Mouse (Mus musculus): ENCODE data around the gene Mcat. TPM values are rescaled to one million over a fixed set of nuclear protein-coding genes. Genes with fewer than 3 reads are reported as not detected.
A peak's percentile ranks its signal among the peaks of the same experiment; 100 is the strongest.

Gene Mcat
- polyA plus RNA-seq, 1 experiment from 2014 or later, result 52.7 TPM

DNA sequence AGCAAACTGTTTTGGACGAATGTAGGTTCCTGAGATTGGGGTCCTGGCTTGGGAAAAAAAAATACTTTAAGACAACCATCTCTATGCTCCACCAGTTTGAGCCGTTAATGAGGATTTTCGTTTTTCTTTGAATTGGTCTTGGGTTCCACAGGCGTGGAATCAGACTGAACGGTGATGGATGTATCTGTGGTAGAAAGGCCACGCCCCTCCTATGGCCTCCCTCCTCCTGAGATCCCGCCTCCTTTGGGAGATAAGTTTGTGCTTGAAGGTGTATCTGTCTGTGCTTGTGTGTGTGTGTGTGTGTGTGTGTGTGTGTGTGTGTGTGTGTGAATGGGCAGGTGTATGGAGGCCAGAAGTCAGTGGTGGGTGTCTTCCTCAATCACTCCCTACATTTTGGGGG is 31.0 kb downstream of the Mcat start:
- ATAC-seq (ENCODE audit: insufficient number of reproducible peaks, insufficient read depth, low FRiP score, low TSS enrichment), result no peak
- H3K4me3 ChIP-seq, result no peak overlapping the region
- no peak overlapping the region for H3K9ac ChIP-seq
- no peaks in the 10 kb centered on the region for H3K4me1 ChIP-seq
- no peaks in the 10 kb centered on the region for H3K36me3 ChIP-seq
- no peak overlapping the region for H3K4me2 ChIP-seq (replicated peaks)
- 80% methylated on average over 7 of the region's 7 CpGs for WGBS
- no peak overlapping the region for H3K27ac ChIP-seq
- H3K9me3 ChIP-seq, result no peaks in the 10 kb centered on the region
- peaks cover 16% of the 10 kb centered on the region for H3K27me3 ChIP-seq

DNA sequence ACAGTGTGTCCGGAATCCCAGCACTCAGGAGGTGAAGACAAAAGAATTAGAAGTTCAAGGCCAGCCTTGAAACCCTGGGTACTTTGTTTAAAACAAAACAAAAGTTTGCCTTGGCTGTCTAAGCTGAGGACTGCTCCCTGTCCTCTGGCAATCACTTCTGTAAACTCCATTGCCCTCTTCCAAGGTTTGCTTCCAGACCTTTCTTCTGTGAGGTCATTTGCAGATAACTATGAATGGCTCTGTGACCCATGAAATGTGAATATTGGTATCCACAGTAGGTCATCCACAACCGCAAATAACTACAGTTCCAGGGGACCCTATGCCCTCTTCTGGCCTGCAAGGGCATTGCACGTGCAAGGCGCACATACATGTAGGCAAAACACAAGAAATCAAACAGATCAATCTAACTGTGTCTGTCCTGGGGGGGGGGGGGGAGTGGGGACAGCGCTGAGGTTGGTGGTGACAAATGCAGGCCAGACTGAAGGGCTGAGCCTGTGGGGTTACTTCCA is 31.6 kb downstream of the Mcat start:
- no peak overlapping the region for H3K27ac ChIP-seq
- H3K4me2 ChIP-seq (replicated peaks), result no peak overlapping the region
- 0 out of 2 replicates have a peak, but pooled peaks cover 1% of the 10 kb centered on the region for H3K4me1 ChIP-seq
- 83% methylated on average over 5 of the region's 5 CpGs for WGBS
- peaks cover 22% of the 10 kb centered on the region for H3K27me3 ChIP-seq
- H3K36me3 ChIP-seq, result no peaks in the 10 kb centered on the region
- H3K9ac ChIP-seq, result no peak overlapping the region
- ATAC-seq (ENCODE audit: insufficient number of reproducible peaks, insufficient read depth, low FRiP score, low TSS enrichment), result no peak
- H3K4me3 ChIP-seq, result no peak overlapping the region
- H3K9me3 ChIP-seq, result no peaks in the 10 kb centered on the region

DNA sequence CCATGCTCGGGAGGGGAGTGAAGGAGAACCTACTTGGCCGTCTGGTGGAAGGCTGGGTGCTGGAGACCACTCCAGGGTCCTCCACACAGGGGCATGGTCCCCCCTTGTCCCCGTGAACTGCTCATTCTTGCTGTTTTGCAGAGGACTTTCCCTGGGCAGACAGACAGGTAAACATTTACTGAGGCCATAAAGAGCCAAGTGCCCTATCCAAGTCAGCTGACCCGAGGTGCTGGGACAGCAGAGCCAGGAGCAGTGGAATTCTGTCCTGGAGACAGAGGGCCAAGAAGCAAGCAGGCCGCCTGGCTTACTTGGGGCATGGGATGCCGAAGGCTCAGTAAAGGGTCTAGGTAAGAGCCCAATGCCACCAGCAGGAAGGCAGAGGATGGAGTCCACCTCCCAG is 32.9 kb downstream of the Mcat start:
- Histone ChIP-seq H3K4me1 (peaks cover 12% of the 10 kb centered on the region), H3K4me2 (replicated peaks) (no peak overlapping the region), H3K27me3 (peaks cover 35% of the 10 kb centered on the region), H3K36me3 (no peaks in the 10 kb centered on the region), H3K4me3 (no peak overlapping the region), H3K9ac (no peak overlapping the region), H3K27ac (no peak overlapping the region), H3K9me3 (no peaks in the 10 kb centered on the region)
- no peak for ATAC-seq (ENCODE audit: insufficient number of reproducible peaks, insufficient read depth, low FRiP score, low TSS enrichment)
- WGBS, result 77% methylated on average over 6 of the region's 6 CpGs

DNA sequence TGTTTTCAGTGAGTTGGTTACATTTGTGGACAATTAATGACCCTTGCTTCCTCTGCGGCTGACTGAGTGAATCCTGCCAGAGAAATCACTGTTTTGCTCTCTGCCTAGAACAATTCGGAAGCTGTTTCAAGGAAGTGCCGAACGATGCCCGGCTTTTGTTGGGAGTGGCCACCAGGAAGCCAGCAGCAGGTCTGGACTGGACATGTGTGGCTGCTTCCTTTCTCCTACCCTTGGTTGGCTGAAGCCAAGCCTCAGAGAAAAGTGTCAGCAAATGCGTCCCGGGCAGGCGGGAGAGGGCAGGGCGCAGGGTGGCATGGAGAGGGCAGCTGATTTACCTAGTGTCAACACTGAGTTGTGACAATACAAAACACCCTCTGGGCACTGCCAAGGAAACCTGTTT is 33.4 kb downstream of the Mcat start:
- ATAC-seq (ENCODE audit: insufficient number of reproducible peaks, insufficient read depth, low FRiP score, low TSS enrichment), result no peak
- 69% methylated on average over 9 of the region's 9 CpGs for WGBS
- Histone ChIP-seq H3K27ac (no peak overlapping the region), H3K4me3 (no peak overlapping the region), H3K4me1 (peaks cover 15% of the 10 kb centered on the region), H3K9me3 (no peaks in the 10 kb centered on the region), H3K27me3 (peaks cover 40% of the 10 kb centered on the region), H3K4me2 (replicated peaks) (no peak overlapping the region), H3K36me3 (no peaks in the 10 kb centered on the region), H3K9ac (no peak overlapping the region)

DNA sequence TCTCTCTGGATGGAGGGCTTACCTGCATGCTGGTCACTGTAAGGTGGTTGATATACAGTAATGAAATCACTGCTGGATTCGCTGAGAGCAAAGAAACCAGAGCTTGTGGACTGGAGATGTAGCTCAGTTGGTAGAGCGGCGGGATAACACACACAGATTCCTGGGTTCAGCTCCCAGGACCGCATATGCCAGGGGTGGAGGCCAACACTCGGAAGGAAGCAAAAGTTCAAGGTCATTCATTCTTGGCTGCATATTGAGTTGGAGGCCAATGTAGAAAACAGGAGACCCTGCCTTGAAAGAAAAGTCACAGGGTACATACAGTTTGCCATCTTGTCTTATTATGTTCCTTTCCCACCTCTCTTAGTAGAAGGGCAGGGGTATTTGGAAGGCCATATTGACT is 33.8 kb downstream of the Mcat start:
- Histone ChIP-seq H3K9me3 (no peaks in the 10 kb centered on the region), H3K4me2 (replicated peaks) (no peak overlapping the region), H3K4me1 (peaks cover 15% of the 10 kb centered on the region), H3K27ac (no peak overlapping the region), H3K9ac (no peak overlapping the region), H3K36me3 (no peaks in the 10 kb centered on the region), H3K27me3 (peaks cover 44% of the 10 kb centered on the region), H3K4me3 (no peak overlapping the region)
- 77% methylated on average over 5 of the region's 5 CpGs for WGBS
- no peak for ATAC-seq (ENCODE audit: insufficient number of reproducible peaks, insufficient read depth, low FRiP score, low TSS enrichment)

DNA sequence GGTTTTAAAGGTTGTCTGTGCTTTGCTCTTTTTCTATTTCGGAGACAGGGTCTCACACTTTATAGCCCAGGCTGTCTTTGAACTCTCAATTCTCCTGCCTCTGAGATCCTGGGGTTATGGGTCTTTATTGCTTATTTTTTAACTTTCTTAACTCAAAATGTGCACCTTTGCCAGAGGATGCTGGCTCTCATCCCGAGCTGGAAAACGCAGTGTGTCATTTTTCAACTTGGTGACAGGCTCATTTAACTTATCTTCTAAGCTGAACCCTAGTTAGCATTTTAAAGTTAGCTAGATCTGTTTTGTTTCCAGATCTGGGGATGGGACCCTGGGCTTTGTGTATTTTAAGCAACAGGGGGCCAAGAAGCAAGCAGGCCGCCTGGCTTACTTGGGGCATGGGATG is 34.7 kb downstream of the Mcat start:
- H3K27ac ChIP-seq, result no peak overlapping the region
- no peaks in the 10 kb centered on the region for H3K36me3 ChIP-seq
- H3K27me3 ChIP-seq, result peaks cover 51% of the 10 kb centered on the region
- 71% methylated on average over 4 of the region's 4 CpGs for WGBS
- no peak overlapping the region for H3K4me2 ChIP-seq (replicated peaks)
- H3K4me1 ChIP-seq, result peaks cover 15% of the 10 kb centered on the region
- no peak overlapping the region for H3K4me3 ChIP-seq
- ATAC-seq (ENCODE audit: insufficient number of reproducible peaks, insufficient read depth, low FRiP score, low TSS enrichment), result no peak
- H3K9ac ChIP-seq, result no peak overlapping the region
- H3K9me3 ChIP-seq, result no peaks in the 10 kb centered on the region

DNA sequence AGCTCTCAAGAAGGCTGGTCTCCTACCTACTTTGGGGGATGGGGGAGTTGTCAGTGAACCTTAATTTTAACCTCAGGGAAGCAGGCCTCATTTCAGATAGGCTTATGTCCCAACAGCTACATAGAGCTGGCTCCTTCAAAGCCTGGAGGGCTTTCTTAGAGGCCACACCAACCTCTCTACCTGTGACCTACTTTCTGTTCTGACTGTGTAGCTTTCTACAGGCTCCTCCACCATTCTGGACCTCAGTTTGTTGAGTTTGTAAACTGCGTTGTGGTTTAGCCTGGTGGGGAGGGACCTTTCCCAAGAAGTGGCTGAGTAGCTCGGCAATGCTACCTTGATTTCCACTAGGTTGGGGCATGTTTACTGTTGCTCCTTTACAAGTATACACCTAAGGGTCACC is 35.8 kb downstream of the Mcat start:
- no peak for ATAC-seq (ENCODE audit: insufficient number of reproducible peaks, insufficient read depth, low FRiP score, low TSS enrichment)
- Histone ChIP-seq H3K4me3 (no peak overlapping the region), H3K9me3 (no peaks in the 10 kb centered on the region), H3K27ac (no peak overlapping the region), H3K9ac (no peak overlapping the region), H3K4me2 (replicated peaks) (no peak overlapping the region), H3K36me3 (no peaks in the 10 kb centered on the region), H3K27me3 (peaks cover 54% of the 10 kb centered on the region), H3K4me1 (peaks cover 19% of the 10 kb centered on the region)
- WGBS, result 55% methylated on average over 2 of the region's 2 CpGs

DNA sequence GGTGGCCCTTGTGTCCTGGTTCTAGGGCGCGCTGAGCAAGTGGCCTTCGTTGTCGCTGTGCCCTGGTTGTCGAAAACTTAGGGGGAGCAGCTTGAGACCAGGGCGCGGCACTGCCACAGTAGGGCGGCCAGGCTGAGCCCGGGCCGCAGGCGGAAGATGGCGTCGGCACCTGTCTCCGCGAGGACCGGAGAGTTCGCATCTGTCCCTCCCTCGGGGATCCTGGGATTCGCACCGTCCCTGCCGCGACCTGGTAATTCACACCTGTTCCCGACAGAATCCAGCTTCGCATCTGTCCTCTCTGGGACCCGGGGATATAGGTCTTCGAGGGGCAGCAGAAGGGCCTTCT is 36.5 kb downstream of the Mcat start:
- H3K9ac ChIP-seq, result peak overlapping the region; percentile 41
- whole genome bisulfite sequencing, result 2% methylated on average over 26 of the region's 26 CpGs
- peak overlapping the region; percentile 45 for H3K4me3 ChIP-seq
- no peaks in the 10 kb centered on the region for H3K9me3 ChIP-seq
- ATAC-seq (ENCODE audit: insufficient number of reproducible peaks, insufficient read depth, low FRiP score, low TSS enrichment), result 0 out of 2 replicates have a peak, but pooled peaks have one; percentile 41
- H3K4me2 ChIP-seq (replicated peaks), result peak overlapping the region; percentile 88
- H3K27ac ChIP-seq, result no peak overlapping the region
- H3K27me3 ChIP-seq, result peaks cover 54% of the 10 kb centered on the region
- H3K36me3 ChIP-seq, result no peaks in the 10 kb centered on the region
- peaks cover 19% of the 10 kb centered on the region for H3K4me1 ChIP-seq

DNA sequence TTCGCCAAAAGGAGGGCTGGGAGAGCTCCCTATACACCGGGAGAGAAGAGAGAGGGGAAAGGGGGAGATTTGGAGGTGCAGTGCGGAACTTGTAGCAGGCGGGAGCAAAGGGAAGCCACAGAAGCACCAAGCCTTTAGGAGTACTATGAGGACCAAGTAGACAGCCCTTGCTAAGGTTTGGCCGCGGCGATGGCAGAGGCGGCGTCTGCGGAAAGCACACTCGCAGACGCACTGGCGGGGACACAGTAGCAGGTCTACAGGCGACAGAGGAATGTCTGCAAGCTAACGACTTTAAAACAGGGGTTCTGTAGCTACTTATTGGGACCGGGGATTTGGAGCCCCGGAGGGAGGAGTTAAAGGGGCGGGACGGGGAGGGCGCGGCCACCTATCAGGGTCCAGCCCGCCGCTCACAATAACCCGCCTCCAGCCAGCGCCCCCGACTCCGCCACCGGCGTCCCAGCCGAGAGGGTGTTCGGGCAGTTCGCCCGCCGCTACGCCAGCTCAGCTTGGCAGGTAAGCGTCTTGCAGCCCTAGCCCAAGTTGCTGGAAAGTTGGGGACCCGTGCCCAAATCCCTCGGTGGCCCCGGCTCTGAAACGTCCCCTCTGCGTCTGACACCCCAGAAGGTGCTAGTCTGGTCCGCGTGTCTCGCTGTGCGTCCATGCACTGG is 37.0 kb downstream of the Mcat start, which contains the start of gene Bik:
Gene Bik (plus strand): TSS at position 439 of the 668 bp plus-strand sequence.
- peak within 1 kb of the TSS; percentile 88 for H3K4me2 ChIP-seq (replicated peaks)
- WGBS, result under 1% methylated on average over 45 of the region's 45 CpGs
- peak within 1 kb of the TSS; percentile 45 for H3K4me3 ChIP-seq
- H3K4me1 ChIP-seq, result peaks cover 19% of the 10 kb centered on the region
- H3K9me3 ChIP-seq, result no peaks in the 10 kb centered on the region
- peaks cover 54% of the 10 kb centered on the region for H3K27me3 ChIP-seq
- H3K36me3 ChIP-seq, result no peaks in the 10 kb centered on the region
- no peak within 1 kb of the TSS for H3K27ac ChIP-seq
- ATAC-seq (ENCODE audit: insufficient number of reproducible peaks, insufficient read depth, low FRiP score, low TSS enrichment), result 0 out of 2 replicates have a peak, but pooled peaks have one; percentile 59
- peak within 1 kb of the TSS; percentile 41 for H3K9ac ChIP-seq

DNA sequence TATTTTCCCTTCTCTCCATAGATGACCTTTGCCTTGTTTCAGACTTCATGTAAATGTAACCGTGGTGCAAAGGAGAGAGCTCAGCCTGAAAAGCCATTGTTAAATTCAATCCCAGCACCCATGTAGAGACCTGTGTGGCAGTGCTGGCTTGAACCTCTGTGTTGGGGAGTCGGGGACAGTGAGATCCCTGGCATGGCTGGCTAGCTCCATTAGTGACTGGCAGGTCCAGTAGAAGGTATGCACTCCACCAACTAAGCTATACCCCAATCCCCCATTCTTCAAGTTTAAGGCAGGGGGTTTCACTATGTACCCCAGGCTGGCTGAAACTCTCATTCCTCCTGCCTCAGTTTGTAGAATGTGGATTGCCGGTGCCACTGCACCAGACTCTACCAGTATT is 39.3 kb downstream of the Mcat start:
- H3K36me3 ChIP-seq, result no peaks in the 10 kb centered on the region
- H3K4me3 ChIP-seq, result no peak overlapping the region
- H3K9me3 ChIP-seq, result no peaks in the 10 kb centered on the region
- no peak overlapping the region for H3K27ac ChIP-seq
- H3K4me2 ChIP-seq (replicated peaks), result no peak overlapping the region
- no peak for ATAC-seq (ENCODE audit: insufficient number of reproducible peaks, insufficient read depth, low FRiP score, low TSS enrichment)
- H3K4me1 ChIP-seq, result peaks cover 19% of the 10 kb centered on the region
- 87% methylated on average over 3 of the region's 3 CpGs for WGBS
- no peak overlapping the region for H3K9ac ChIP-seq
- H3K27me3 ChIP-seq, result peaks cover 50% of the 10 kb centered on the region

DNA sequence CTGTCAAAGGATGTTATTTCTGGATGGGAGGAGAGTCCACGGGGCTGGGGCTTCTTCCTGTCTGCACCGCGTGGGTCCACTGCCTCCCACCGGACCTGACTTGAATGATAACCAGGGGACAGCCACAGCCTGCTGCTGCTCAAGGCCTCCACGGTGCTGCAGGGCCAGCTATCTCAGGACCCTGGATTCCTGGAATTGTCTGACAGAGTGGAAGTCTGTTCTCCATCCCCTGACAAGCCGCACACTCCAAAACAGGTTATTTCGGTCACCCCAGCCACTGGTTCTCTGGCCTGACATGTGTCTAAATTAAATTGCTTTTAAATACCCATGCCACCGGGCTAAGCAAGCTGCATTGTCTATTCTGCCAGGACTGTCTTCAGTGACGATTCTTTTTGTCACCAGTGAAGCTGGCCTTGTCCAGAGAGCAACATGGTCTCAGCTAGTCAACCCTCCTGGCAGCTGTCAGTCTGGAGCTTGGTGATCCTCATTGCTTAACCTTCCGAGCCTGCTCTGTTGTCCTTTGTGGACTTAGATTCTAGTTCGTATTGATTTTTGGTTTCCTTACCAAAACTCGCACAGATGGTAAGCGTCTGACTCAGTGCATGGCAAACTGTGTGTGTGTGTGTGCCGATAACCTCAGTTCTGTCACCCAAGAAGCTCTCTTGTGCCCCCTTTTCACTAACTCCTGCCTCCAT is 39.8 kb downstream of the Mcat start:
- H3K4me1 ChIP-seq, result peaks cover 19% of the 10 kb centered on the region
- H3K9me3 ChIP-seq, result no peaks in the 10 kb centered on the region
- no peaks in the 10 kb centered on the region for H3K36me3 ChIP-seq
- WGBS, result 59% methylated on average over 14 of the region's 14 CpGs
- no peak overlapping the region for H3K4me3 ChIP-seq
- no peak for ATAC-seq (ENCODE audit: insufficient number of reproducible peaks, insufficient read depth, low FRiP score, low TSS enrichment)
- no peak overlapping the region for H3K9ac ChIP-seq
- peaks cover 49% of the 10 kb centered on the region for H3K27me3 ChIP-seq
- H3K4me2 ChIP-seq (replicated peaks), result no peak overlapping the region
- H3K27ac ChIP-seq, result no peak overlapping the region

DNA sequence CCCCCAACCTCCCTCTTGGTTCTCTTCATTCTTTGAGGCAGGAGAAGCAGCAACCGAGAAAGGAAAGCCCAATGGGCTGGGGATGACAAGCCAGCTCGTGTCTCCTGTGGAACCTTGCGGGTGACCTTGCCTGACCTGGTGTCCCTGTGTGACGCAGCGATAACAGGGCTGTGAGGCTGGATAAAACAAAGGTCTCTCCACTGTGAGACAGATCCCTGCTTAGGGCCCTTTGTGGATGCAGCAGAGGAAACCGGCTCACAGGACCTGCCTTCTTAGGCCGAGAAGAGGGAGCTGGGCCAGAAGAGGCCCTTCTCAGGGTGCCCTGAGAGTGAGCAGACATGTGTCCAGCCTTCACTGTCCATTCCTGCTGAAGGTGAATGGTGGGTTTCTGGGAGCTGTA is 40.4 kb downstream of the Mcat start:
- no peak overlapping the region for H3K4me2 ChIP-seq (replicated peaks)
- no peak overlapping the region for H3K4me3 ChIP-seq
- 29% methylated on average over 7 of the region's 7 CpGs for WGBS
- peaks cover 44% of the 10 kb centered on the region for H3K27me3 ChIP-seq
- H3K36me3 ChIP-seq, result no peaks in the 10 kb centered on the region
- ATAC-seq (ENCODE audit: insufficient number of reproducible peaks, insufficient read depth, low FRiP score, low TSS enrichment), result no peak
- no peaks in the 10 kb centered on the region for H3K9me3 ChIP-seq
- no peak overlapping the region for H3K9ac ChIP-seq
- peaks cover 20% of the 10 kb centered on the region for H3K4me1 ChIP-seq
- H3K27ac ChIP-seq, result no peak overlapping the region
